Mouse (Mus musculus) heart, adult 18-20 months (tissue): ENCODE measurements around the gene Thap11. TPM values are rescaled to one million over a fixed set of nuclear protein-coding genes. Genes with fewer than 3 reads are reported as not detected.
"Not testable (repeated sequence)": the region's sequence is repeated elsewhere in the genome, so short reads cannot be mapped to it uniquely, and the experiment has no call there.

Source experiments
- DNase-seq, 2 experiments: peaks; one replicate each; pipeline ENCODE4 v3.0.0; 2021 to 2022; ENCODE audit warnings: mixed read lengths in 1 of 2
- long read RNA-seq, 2 experiments: library from polyadenylated mRNA; stranded (forward); transcript quantifications; one replicate each; pipeline ENCODE4 v2.0.0; 2021
- total RNA-seq, 2 experiments: library from RNA; stranded (reverse); gene quantifications; 2 replicates each; pipeline ENCODE4 v1.2.3; 2021

Thap11 gene
- 10 to 100 TPM; 27.5 to 27.8 TPM for total RNA-seq
- long read RNA-seq, experiment 1, transcript Thap11-201 (1 exons, 1,819 nt) = major isoform, 36 of 36 reads
- long read RNA-seq, experiment 1, partial matches to known transcripts = 0 of 36 reads
- long read RNA-seq, experiment 1, other reads (novel, unspliced or antisense) = 0 of 36 reads
- long read RNA-seq, experiment 2, transcript Thap11-201 (1 exons, 1,819 nt) = major isoform, 11 of 11 reads
- long read RNA-seq, experiment 2, partial matches to known transcripts = 0 of 11 reads
- long read RNA-seq, experiment 2, other reads (novel, unspliced or antisense) = 0 of 11 reads

GRCm38 (mm10) chr8:105854715-105855216 lies at the start of gene Thap11:
Gene Thap11 (plus strand): TSS chr8:105855132.
- peak; percentile 95 to 96 for DNase-seq

- no peak for DNase-seq
Measured at GRCm38 (mm10) chr8:105805346-105805745, 49.6 kb upstream of the Thap11 start.

- DNase-seq = no peak
Measured at GRCm38 (mm10) chr8:105805964-105806363, 49.0 kb upstream of the Thap11 start.

- DNase-seq = peak in 1 of 2 experiments; percentile 35
Measured at GRCm38 (mm10) chr8:105807766-105808165, 47.2 kb upstream of the Thap11 start.

GRCm38 (mm10) chr8:105808480-105808879 lies 46.5 kb upstream of the Thap11 start:
- peak; percentile 41 to 43 for DNase-seq

GRCm38 (mm10) chr8:105810245-105810786 lies 44.6 kb upstream of the Thap11 start:
- DNase-seq = no peak

- DNase-seq = no peak
Measured at GRCm38 (mm10) chr8:105811061-105811460, 43.9 kb upstream of the Thap11 start.

- DNase-seq = no peak
Measured at GRCm38 (mm10) chr8:105811543-105811942, 43.4 kb upstream of the Thap11 start.

- no peak for DNase-seq
Measured at GRCm38 (mm10) chr8:105812511-105812910, 42.4 kb upstream of the Thap11 start.

- no peak for DNase-seq
Measured at GRCm38 (mm10) chr8:105813241-105813640, 41.7 kb upstream of the Thap11 start.

GRCm38 (mm10) chr8:105819659-105820058 lies 35.3 kb upstream of the Thap11 start:
- no peak for DNase-seq

GRCm38 (mm10) chr8:105820925-105821324 lies 34.0 kb upstream of the Thap11 start:
- DNase-seq = peak; percentile 51 to 68

GRCm38 (mm10) chr8:105825506-105825905 lies 29.4 kb upstream of the Thap11 start:
- peak in 1 of 2 experiments; percentile 24 for DNase-seq

GRCm38 (mm10) chr8:105826379-105826778 lies 28.6 kb upstream of the Thap11 start:
- no peak for DNase-seq

- DNase-seq = peak; percentile 97 to 99
Measured at GRCm38 (mm10) chr8:105826861-105827848, 27.8 kb upstream of the Thap11 start, which contains the start of the genes Ranbp10 and Tsnaxip1. Gene Ranbp10 (minus strand): TSS chr8:105827350. Gene Tsnaxip1 (plus strand): TSS chr8:105827731.

GRCm38 (mm10) chr8:105833740-105834139 lies 21.2 kb upstream of the Thap11 start:
- DNase-seq = not testable (repeated sequence)

GRCm38 (mm10) chr8:105835318-105835717 lies 19.6 kb upstream of the Thap11 start:
- DNase-seq = peak; percentile 74 to 88

GRCm38 (mm10) chr8:105836991-105837390 lies 17.9 kb upstream of the Thap11 start:
- DNase-seq = no peak

- no peak for DNase-seq
Measured at GRCm38 (mm10) chr8:105839209-105839608, 15.7 kb upstream of the Thap11 start.

- DNase-seq = peak in 1 of 2 experiments; percentile 46
Measured at GRCm38 (mm10) chr8:105846678-105847077, 8.3 kb upstream of the Thap11 start.

GRCm38 (mm10) chr8:105850014-105850413 lies 4.9 kb upstream of the Thap11 start:
- no peak for DNase-seq

GRCm38 (mm10) chr8:105850611-105851010 lies 4.3 kb upstream of the Thap11 start:
- DNase-seq = no peak
